Mouse (Mus musculus): Measurements from ENCODE around the gene St6galnac6.
A peak's percentile ranks its signal among the peaks of the same experiment; 100 is the strongest.

The St6galnac6 gene

DNA sequence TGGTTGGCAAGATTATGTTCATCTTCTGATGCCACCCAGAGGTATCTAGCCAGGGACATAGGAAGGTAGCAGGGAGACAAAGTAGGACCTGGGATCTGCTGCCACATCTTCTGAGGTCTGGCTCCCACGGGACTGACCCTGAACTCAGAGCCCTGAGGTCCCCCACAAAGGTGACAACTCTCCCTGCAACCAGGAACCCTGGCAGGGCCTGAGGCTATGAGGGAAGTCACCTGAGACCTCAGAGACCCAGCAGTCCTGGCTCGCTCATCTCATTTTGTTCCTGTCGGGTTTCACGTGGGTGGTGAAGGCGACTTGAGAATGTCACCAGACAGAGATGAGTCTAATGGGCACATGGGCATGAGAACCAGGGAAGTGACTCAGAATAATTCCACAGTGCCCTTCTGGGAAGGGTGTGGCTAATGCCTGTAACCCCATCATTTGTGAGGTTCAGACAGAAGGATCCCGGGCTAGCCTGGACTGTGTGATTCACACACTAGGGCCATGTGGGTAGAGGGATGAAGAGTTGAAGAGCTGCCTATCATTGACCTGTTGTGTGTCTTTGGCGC, 14.3 kb upstream of the St6galnac6 start:
- DNase-seq (ENCODE audit: low spot score), result no peak

DNA sequence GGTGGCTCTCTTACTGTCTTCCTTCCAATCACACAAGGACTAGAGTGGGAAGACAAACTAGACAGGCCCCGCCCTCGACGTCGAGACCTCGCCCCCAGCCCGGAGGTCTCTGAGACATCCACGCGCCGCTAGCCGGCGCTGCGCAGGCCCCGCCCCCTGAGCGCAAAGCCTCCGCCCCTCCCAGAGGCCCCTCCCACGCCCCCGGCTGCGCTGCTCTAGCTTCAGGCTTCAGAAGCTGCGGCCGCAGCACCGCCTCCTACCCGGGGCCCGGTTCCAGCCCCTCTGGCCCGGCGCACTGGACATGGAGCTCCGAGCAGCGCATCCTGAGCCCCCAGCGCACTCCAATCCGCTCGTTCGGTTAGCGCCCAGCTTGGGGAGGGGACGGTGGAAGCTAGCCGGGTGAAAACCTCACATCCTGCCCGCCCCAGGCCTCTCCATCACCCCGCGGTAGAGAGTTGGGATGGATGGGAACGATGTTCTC, 12.6 kb upstream of the St6galnac6 start, which contains the start of gene St6galnac4:
Gene St6galnac4 (plus strand): TSS at position 225 of the 481 bp plus-strand sequence.
- DNase-seq (ENCODE audit: low spot score), result peak; percentile 95

DNA sequence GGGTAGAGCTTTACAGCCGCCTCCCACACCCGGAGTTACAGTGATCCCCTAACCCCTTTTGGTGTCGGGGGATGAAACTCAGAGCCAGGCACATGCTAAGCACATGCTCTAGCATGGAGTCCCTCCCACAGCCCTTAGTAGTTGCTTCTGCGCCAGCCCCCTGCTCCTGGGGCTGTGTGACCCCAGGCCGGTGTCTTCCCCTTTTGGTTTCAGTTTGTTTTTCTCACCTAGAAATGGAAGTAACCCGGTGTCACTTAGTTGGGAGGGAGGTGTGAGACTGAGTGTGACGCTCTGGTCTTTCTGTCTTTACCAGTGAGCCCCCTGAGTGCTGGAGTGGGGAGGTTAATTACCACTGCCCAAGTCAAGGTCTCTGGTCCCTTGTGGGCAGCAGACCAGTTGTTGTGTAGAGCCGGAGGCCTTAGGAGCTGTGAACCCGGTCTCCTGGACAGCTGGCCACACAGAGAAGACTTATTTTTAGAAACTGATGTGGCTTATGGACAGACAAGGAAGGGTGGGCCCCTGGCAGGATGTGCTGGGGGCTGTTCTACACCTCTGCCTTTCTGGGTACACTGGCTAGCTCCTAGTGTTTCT, 11.7 kb upstream of the St6galnac6 start:
- peak; percentile 58 for DNase-seq (ENCODE audit: low spot score)

DNA sequence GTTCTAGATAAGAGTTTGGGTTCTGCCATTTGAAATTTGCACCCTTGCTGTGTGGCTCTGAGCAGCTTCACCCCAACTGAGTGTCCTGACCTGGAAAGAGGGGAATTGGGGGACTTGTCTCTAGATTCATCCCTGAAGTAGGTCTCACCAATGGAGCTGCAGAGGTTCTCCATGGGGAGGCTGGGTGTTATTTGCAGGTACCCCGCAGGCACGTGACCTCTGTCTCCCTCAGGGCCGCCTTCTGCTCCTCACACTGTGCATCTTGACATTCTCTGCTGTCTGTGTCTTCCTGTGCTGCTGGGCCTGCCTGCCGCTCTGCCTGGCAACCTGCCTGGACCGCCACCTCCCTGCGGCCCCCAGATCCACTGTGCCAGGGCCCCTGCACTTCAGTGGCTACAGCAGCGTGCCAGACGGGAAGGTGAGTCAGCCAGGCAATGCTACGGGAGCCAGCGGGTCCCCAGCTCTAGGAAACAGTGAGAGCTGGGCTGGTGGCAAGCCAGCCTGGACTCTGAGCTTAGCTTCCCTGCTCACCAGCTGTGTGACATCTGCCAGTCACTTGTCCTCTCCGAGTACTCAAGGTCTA, 10.2 kb upstream of the St6galnac6 start:
- DNase-seq (ENCODE audit: low spot score), result peak; percentile 88

DNA sequence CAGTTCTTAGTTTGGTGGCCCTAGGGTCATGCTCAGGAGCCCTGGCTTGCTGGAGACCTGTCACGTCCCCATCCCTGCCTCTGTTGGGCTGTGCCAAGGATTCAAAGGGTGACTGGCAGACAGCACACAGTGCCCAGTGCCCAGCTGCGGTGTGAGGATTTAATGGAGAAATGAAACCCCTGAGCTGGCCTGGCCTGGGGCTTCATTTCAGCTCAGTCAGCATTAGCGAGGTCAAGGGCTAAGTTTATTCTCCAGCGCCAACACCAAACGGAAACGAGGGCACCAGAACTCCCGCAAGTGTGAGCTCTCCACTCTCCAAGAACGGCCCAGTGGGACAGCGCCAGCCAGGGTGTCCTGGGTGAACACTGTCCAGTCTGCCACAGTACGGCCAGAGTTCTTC, 9.3 kb upstream of the St6galnac6 start:
- no peak for DNase-seq (ENCODE audit: low spot score)

DNA sequence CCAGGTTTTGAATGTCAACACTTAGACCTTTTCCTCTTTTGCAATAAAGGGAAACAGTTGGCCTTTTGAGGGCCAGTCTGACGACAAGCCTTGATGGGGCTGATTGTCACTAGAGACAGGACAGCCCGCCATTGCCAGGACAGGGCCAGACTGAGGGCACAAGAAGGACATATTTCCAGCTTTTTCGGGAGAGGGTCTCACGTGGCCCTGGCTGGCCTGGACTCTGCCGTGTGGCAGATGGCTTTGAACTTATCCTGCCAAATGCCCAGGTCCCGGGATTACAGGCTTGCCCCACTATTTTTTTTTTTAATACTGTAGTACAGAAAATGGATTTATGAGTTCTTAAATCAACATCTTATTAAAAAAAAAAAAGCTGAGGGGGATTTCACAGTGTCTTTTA, 8.3 kb upstream of the St6galnac6 start:
- DNase-seq (ENCODE audit: low spot score), result no peak

DNA sequence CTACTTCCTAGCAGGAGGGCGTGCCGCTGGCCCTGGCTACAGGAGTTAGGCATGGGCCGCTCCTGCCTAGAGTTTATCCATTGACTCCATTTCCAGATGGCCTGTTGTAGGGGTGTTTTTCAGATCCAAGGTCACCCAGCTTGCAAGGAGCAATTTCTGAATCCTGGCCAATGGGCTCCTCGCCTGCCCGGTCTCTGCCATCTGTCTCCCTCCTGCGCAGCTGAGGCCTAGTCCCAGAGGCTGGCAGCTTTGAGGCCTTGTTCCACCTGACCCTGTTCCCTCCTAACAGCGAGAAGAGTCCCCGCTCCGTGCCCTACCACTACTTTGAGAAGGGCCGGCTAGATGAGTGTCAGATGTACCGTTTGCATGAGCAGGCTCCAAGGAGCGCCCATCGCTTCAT, 2.8 kb upstream of the St6galnac6 start:
- no peak for DNase-seq (ENCODE audit: low spot score)

DNA sequence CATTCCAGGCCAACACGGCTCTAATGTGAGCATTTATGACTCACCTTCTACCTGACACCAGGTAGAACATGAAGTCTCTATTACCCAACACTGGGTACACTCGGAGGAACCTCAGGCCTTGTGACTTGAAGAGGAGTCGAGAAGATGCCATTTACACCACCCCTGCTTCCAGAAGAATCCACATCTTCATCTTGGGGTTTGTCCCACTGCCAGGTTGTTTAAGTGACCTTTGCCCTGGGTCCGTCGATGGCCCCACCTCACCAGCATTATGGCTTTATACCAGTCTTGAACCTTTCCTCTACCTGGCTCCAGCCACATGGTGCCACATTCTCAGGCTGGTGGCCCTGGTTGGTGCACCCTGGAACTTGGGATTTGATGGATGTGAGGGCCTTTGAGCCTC, 2.3 kb upstream of the St6galnac6 start:
- DNase-seq (ENCODE audit: low spot score), result no peak

DNA sequence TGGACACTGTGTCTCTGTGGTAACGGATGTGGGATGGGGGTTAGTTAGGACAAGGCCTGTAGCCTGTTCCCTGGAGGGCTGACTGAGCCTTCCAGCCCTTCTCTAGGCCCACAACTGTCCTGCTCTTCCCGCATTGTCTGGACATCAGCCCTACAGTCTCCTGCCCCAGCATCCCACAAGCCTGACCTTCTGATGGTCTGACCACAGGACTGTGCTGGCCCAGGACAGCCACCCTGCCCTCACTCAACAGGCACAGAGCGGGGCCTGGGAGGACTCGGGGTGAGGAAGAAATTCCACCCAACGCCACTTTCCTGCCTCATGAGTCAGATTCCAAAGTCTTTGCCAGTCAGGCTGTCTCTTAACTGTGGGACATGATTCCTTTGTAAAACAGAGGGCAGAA, 1.8 kb upstream of the St6galnac6 start:
- DNase-seq (ENCODE audit: low spot score), result no peak

DNA sequence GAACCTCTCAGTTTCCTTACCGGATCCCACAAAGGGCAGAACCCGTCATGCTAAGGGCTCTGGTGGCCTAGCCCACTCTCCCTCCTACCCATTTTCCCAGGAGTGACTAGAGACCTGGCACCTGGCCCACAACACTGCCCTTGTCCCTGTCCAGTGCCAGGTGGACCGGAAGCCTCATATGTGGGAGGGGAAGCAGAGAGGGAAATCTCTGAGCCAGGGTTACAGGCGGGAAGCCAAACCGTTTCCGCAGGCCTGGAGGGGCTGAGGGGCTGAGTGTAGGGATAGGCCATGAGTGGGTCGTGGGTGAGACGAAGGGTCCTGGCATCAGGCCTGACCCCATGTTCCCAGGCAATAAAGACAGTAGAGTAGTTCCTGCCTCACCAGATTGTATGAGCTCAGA, 1.0 kb upstream of the St6galnac6 start:
- no peak for DNase-seq (ENCODE audit: low spot score)

DNA sequence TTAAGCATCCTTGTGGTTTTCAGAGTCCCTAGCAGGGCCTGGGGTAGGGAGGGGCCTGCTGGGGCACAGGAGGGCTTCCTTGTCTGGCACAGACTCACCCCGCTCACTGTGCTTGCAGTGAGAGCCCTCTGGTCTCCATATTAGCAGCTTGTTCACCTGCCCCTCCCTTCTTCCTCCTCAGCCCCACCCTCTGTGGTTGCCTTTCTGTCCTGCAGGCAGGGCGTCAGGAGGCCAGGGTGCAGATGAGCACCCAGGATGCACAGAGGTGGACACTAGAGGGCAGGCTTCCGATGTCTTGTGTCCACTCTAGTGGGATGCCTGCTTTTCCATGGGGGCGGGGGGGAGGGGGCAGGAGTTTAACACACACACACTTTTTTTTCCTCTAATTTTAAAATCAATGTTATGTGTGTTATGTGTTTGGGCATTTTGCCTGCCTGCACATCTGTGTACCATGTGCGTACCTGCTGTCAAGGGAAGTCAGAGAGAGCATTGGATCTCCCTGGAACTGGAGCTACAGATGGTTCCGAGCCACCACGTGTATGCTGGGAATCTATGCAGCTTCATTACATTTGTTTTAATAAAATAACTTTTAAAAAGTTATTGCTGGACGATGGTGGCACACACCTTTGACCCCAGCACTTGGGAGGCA, 2.0 kb downstream of the St6galnac6 start:
- DNase-seq (ENCODE audit: low spot score), result no peak

DNA sequence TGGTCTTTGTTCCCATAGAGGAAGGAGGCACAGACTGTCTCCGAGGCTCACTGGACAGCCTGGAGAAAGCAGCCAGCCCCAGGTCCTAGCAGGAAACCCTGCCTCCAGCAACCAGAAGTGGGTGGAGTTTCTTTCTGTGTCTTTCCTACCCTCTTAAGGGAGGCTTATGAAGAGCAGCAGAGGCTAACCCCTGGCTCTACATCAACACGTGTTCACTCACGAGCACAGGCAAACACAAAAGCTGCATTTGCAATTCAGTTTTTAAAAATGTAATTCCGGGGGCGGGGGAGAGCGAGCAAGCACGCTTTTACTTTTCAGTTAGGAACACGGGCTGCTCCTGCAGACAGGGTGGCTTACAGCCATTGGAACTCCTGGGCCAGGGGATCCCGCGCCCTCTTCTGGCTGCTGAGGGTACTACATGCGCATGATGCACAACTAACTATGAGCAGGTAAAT, 3.1 kb downstream of the St6galnac6 start:
- no peak for DNase-seq (ENCODE audit: low spot score)

DNA sequence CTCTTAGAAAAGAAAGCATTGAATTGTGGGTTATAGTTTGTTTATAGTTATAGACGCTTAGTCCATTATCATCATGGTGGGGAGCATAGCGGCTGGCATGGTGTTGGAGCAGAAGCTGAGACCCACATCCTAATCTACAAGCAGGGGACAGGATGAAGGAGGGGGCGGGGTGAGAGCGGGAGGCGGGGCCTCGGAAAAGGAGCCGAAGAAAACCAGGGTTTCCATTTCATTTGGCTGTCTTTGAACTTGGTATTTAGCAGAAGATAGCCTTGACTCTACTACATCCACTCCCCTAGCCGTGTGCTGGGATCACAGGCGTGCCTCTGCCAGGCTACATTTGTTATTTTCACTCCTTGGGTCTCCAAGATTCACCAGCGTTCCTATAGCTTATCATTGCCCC, 5.1 kb downstream of the St6galnac6 start:
- DNase-seq (ENCODE audit: low spot score), result no peak

DNA sequence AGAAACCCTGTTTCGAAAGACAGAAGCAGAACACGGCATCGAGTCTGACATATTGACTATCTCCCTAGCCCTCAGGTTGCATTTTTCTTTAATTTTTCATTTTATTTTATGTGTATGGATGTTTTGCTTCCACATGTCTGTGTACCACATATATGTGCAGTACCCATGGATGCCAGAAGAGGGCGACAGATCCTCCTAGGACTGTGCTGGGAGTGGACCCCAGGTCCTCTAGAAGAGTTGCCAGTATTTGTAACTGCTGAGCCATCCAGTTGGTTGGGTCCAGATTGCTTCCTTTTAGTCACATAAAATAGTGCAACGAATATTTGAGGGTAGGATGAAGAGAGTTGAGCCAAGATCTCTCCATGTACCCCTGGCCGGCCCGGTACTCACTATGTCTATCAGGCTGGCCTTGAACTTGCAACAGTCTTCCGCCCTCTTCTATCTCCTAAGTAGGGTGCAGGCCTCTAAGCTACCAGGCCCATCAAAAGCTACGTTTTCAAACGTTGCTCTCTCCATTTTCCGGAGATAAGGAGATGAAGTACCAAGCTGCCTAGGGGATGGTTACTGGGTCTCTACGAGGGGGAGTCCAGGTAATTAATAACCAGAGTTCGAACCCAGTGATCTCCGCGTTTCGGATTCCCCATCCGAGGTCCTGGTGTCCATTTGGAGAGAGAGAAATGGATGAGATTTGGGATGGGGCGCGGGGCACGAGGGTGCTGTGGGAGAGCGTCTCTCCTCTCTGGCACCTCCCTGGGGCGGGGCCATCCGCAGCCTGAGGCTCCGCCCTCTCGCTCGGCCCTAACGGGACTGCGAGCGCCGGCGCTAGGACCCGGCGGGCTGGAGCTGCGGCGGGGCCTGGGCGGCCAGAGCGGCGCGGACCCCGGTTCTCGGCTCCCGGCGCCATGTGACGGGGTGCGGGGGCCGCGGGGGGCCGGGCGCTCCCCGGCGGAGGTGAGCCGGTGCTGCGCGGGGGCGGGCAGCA, 6.9 kb downstream of the St6galnac6 start:
- peak; percentile 86 for DNase-seq (ENCODE audit: low spot score)

DNA sequence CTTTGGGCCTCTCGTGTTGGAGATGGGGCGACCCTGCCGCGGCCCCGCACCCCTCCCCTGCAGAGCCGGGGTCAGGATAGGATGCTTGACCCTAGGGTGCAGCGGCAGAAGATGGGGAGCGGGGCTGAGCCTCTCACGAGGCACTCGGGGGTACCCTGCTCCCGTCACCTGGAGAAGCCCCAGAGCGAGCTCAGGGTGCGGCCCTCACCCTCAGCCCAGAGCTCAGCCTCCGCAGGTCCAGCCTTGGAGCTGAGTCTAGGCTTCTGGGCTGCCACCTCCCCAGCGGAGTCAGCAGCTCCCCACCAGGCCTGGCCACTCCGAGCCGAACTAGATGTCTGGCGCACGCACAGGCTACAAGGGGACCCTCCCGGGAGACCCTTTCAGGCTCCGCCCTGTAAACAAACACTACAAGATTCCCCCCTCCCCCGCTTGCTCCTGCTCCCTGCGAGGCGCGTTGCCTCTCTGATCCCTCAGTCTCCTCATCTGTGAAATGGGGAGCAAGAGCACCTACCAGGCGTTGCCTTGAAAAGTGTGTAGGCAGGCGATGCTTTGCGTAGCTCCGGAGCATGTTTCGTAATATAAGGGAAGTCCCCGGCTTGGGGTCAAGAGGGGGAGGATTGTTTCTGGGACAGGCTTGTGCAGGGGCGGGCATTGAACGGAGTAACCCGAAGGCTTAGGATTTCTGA, 7.9 kb downstream of the St6galnac6 start:
- peak; percentile 57 for DNase-seq (ENCODE audit: low spot score)

DNA sequence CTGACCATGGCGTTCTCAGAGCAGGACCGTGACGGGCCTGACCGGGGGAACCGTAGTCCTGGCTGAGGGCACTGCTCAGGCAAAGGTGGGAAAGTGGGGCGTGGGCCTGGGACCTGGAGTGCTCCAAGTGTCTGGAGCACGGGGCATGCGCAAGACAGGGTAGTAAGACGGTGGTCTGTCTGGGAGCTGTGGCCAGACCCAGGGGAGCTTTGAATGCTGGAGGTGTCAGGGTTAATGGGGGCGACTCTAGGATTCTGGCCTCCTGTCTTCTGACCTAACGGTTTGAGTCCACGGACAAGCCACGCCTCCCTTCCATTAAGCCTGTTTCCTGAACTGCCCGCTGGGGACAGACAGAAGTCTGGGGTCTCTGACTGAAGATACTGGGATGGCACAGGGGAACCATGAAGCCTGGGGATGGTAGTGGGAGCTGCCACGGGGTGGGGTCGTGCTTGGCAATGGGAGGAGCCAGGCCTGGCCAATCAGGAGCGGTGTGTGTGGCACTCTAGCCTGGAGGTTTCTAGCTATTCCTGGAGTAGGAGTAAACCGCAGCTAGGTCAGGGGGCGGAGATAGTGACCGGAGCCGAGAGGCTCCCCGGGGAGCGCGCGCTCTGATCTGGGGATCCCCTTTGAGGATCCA, 8.8 kb downstream of the St6galnac6 start:
- peak; percentile 63 for DNase-seq (ENCODE audit: low spot score)

DNA sequence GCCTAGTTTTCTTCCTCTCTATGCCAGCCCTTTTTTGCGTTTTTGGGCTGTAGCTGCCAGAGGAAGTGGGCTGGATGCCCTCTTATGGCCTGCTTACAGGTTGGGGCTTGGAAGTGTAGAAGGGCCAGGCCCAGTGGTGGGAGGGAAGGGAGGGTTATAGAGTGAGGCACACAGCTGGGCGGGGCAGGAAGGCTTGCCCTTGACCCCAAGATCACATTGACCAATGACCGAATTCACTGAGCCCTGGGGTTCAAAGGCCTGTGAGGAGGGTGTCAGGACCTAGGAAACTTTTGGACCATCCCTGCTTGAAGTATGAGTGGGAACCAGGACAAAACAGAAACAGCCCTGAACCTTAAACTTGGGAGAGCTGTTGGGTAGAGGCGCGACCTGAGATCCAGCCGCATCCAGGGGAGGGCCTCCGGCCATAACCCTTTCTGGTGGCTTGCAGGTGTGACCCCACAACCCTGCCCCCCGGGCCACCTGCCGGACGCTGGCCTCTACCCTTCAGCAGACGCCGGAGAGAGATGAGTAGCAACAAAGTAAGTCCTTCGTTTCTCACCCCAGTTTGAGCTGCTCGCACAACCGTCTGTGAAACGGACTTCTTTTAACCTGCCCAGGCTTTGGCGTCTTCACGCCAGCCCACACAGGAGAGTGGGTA, 9.4 kb downstream of the St6galnac6 start:
- no peak for DNase-seq (ENCODE audit: low spot score)

DNA sequence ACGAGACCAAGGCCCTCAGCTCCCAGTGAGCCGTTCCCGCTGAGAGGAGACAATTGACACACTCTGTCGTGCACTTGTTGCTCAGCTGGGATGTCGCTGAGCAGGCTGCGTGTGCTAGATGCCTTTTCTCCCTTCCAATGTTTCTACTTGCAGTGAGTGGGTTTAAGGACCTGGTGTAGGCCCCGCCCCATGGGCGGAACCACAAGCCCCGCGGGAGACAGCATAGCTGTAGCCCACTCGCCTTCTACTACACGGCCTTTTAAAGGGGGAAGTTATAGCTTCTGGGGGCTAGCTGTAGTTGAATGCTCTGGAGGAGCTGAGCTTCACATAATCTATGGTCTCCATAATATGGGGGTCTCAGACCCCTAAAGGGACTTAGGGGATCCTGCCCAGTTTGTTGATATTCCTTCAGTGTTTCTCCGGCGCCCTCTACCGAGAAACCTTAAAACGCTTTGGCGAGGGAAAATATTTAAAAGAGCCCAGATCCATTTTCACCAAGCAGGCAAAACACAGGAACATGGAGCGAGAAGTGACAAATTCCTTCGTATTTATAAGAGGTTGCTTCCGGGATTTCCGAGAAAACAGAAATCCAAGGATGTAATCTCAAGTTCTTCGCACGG, 11.2 kb downstream of the St6galnac6 start:
- DNase-seq (ENCODE audit: low spot score), result no peak

DNA sequence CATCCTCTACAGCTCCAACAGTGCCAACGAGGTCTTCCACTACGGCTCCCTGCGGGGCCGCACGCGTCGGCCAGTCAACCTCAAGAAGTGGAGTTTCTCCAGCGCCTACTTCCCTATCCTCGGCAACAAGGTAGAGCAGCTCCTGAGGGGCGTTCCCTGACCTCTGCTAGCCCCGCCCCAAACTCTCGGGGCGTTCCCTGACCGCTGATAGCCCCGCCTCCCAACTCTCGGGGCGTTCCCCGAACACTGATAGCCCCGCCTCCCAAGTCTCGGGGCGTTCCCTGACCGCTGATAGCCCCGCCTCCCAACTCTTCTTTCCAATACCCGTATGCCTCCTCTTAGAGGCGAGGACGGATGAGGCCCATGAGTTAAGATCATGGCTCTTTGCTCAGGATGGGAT, 12.8 kb downstream of the St6galnac6 start:
- no peak for DNase-seq (ENCODE audit: low spot score)

DNA sequence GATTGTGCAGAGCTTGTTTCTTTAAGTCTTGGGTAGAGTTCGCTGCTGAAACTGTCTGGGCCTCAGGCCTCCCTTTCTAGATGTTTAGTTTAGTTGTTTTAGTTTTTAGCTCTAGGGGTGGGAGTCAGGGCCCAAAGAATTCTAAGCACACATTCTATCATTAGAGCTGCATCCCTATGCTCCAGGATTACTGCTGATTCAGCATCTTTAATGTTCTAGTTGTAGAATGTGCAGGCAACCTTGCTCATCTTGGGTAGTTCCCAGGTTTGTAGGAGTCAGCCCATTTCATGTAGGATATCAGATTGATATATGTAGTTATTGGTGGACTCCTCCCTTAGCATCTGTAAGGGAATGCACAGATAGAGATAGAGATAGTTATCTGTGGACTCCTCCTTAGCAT, 17.6 kb downstream of the St6galnac6 start:
- no peak for DNase-seq (ENCODE audit: low spot score)

Data from MN1 (cell line).